Mouse (Mus musculus) embryo, embryonic 10 days (tissue): Measurements from ENCODE around the gene Hist1h1d.

Experiments
- DNase-seq: peaks from one replicate; pipeline ENCODE4 v3.0.0-alpha.2; 2015; ENCODE audit warnings: low spot score

Hist1h1d gene

GRCm38 (mm10) chr13:23552962-23553361 lies at the start of gene Hist1h1d:
Gene Hist1h1d (plus strand): TSS chr13:23553262.
- no peak for DNase-seq

GRCm38 (mm10) chr13:23503797-23504196 lies 49.3 kb upstream of the Hist1h1d start:
- DNase-seq: peak; percentile 92

- DNase-seq: peak; percentile 63
Measured at GRCm38 (mm10) chr13:23505662-23506345, 47.3 kb upstream of the Hist1h1d start.

- peak; percentile 87 for DNase-seq
Measured at GRCm38 (mm10) chr13:23506351-23506750, 46.7 kb upstream of the Hist1h1d start.

GRCm38 (mm10) chr13:23506819-23507515 lies 46.1 kb upstream of the Hist1h1d start:
- DNase-seq: peak; percentile 81

- DNase-seq: peak; percentile 55
Measured at GRCm38 (mm10) chr13:23510127-23510526, 42.9 kb upstream of the Hist1h1d start.

GRCm38 (mm10) chr13:23513517-23513916 lies 39.5 kb upstream of the Hist1h1d start:
- no peak for DNase-seq

GRCm38 (mm10) chr13:23515281-23515680 lies 37.8 kb upstream of the Hist1h1d start:
- DNase-seq: no peak

GRCm38 (mm10) chr13:23515826-23516620 lies 37.0 kb upstream of the Hist1h1d start:
- no peak for DNase-seq

- DNase-seq: peak; percentile 72
Measured at GRCm38 (mm10) chr13:23516822-23517602, 36.0 kb upstream of the Hist1h1d start.

- peak; percentile 84 for DNase-seq
Measured at GRCm38 (mm10) chr13:23517603-23518294, 35.3 kb upstream of the Hist1h1d start.

- DNase-seq: no peak
Measured at GRCm38 (mm10) chr13:23518295-23518603, 34.8 kb upstream of the Hist1h1d start.

- peak; percentile 85 for DNase-seq
Measured at GRCm38 (mm10) chr13:23518885-23519284, 34.2 kb upstream of the Hist1h1d start.

- peak; percentile 82 for DNase-seq
Measured at GRCm38 (mm10) chr13:23519416-23519815, 33.6 kb upstream of the Hist1h1d start.

- peak; percentile 86 for DNase-seq
Measured at GRCm38 (mm10) chr13:23521703-23522102, 31.4 kb upstream of the Hist1h1d start.

- peak; percentile 2 for DNase-seq
Measured at GRCm38 (mm10) chr13:23523976-23524375, 29.1 kb upstream of the Hist1h1d start.

GRCm38 (mm10) chr13:23524654-23525053 lies 28.4 kb upstream of the Hist1h1d start:
- peak; percentile 91 for DNase-seq

- DNase-seq: peak; percentile 69
Measured at GRCm38 (mm10) chr13:23525901-23526300, 27.2 kb upstream of the Hist1h1d start.

- DNase-seq: peak; percentile 95
Measured at GRCm38 (mm10) chr13:23526312-23526711, 26.8 kb upstream of the Hist1h1d start.

GRCm38 (mm10) chr13:23529005-23529404 lies 24.1 kb upstream of the Hist1h1d start:
- peak; percentile 46 for DNase-seq

- peak; percentile 2 for DNase-seq
Measured at GRCm38 (mm10) chr13:23529480-23530165, 23.4 kb upstream of the Hist1h1d start.
